Mouse (Mus musculus) mesoderm, embryonic 11.5 days (tissue): ENCODE data around the gene Lacc1.

ENCODE experiments used
- DNase-seq: peaks from one replicate; pipeline ENCODE4 v3.0.0-alpha.2; 2012; ENCODE audit warnings: low read depth, low spot score

The Lacc1 gene

DNA sequence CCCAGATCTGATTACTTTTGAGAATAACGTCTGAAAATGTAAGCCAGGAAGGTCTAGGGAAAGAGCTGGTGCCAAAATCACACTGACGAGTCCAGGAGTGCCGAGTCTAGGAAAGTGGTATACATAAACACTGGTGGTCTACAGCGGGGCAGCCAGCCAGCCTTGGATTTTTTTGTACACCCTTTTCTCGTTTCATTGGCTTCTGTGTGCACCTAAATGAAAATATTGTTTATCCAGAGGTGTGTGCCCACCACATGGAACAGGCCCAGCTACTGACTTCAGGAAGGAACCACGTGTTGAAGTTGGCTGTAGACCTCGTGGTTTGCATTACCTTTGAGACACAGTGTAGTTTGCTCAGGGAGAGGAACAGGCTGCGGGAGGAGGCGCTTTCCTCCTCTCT lies 57.1 kb downstream of the Lacc1 start:
- no peak for DNase-seq
